Mouse (Mus musculus): ENCODE measurements around the gene Rbmy. TPM values are rescaled to one million over a fixed set of nuclear protein-coding genes. Genes with fewer than 3 reads are reported as not detected.
"Not testable (repeated sequence)": the region's sequence is repeated elsewhere in the genome, so short reads cannot be mapped to it uniquely, and the experiment has no call there.

Rbmy gene
- polyA plus RNA-seq (2016; fragmentation: Nextera tagmentation; extraction: Ambion mirVana), result not detected in 2 replicates

DNA sequence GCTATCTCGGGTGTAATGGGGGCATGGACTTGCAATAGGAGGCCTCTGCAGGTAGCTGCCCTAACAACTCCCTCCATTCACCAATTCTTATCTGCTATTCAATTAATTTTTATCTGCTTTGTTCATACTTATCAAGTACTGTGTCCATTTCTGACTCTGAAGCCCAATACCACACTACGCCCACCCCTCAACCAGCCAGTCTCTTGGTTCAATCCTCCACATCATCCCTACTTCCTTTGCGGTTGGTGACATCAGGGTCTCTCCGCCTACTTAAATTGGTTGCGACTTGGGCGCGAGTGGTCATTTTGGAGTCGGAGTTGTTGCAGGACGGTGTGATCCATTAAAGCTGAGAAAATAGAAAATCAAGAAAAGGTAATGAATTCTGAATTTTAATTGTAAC, at the start of gene Rbmy, which contains the start of gene Gm10256:
Rbmy (plus strand) TSS at position 301 of the 400 bp plus-strand sequence.
Gm10256 (plus strand) TSS at position 320 of the 400 bp plus-strand sequence.
- not testable (repeated sequence) for H3K4me1 ChIP-seq; H3K4me3 ChIP-seq; H3K9me3 ChIP-seq; H3K27me3 ChIP-seq (replicated peaks); H3K27ac ChIP-seq; H3K4me2 ChIP-seq (replicated peaks); H3K36me3 ChIP-seq; ATAC-seq (ENCODE audit: low FRiP score, low read depth); H3K9ac ChIP-seq
- WGBS, result no CpG with 5 or more reads among the region's 9 CpGs

DNA sequence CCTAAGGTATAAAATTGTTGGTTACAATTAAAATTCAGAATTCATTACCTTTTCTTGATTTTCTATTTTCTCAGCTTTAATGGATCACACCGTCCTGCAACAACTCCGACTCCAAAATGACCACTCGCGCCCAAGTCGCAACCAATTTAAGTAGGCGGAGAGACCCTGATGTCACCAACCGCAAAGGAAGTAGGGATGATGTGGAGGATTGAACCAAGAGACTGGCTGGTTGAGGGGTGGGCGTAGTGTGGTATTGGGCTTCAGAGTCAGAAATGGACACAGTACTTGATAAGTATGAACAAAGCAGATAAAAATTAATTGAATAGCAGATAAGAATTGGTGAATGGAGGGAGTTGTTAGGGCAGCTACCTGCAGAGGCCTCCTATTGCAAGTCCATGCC, 34.4 kb upstream of the Rbmy start, which contains the start of gene Gm4064:
Gm4064 (minus strand) TSS at position 101 of the 400 bp plus-strand sequence.
- H3K9ac ChIP-seq; H3K9me3 ChIP-seq; H3K4me1 ChIP-seq; H3K36me3 ChIP-seq; H3K27ac ChIP-seq; H3K4me3 ChIP-seq; ATAC-seq (ENCODE audit: low FRiP score, low read depth); H3K4me2 ChIP-seq (replicated peaks); H3K27me3 ChIP-seq (replicated peaks): not testable (repeated sequence)
- WGBS, result no CpG with 5 or more reads among the region's 8 CpGs

Other genes with a start within 250 kb of the Rbmy start
- not detected in 2 replicates for gene H2al2c, start 231.6 kb upstream of the Rbmy start, polyA plus RNA-seq (2016; fragmentation: Nextera tagmentation; extraction: Ambion mirVana)
- not detected in 2 replicates for gene Sry, start 167.0 kb upstream of the Rbmy start, polyA plus RNA-seq (2016; fragmentation: Nextera tagmentation; extraction: Ambion mirVana)
- gene H2al2b, start 110.0 kb upstream of the Rbmy start, polyA plus RNA-seq (2016; fragmentation: Nextera tagmentation; extraction: Ambion mirVana), result not detected in 2 replicates
- not detected in 2 replicates for gene Gm4064, start 34.5 kb upstream of the Rbmy start, polyA plus RNA-seq (2016; fragmentation: Nextera tagmentation; extraction: Ambion mirVana)
- not detected in 2 replicates for gene Gm10256, start within 50 bp of the Rbmy start, polyA plus RNA-seq (2016; fragmentation: Nextera tagmentation; extraction: Ambion mirVana)
- gene Gm10352, start 70.3 kb downstream of the Rbmy start, polyA plus RNA-seq (2016; fragmentation: Nextera tagmentation; extraction: Ambion mirVana), result 0.16 TPM in 1 of 2 replicates, not detected in the other
- gene Gm29289, start 101.9 kb downstream of the Rbmy start, polyA plus RNA-seq (2016; fragmentation: Nextera tagmentation; extraction: Ambion mirVana), result not detected in 2 replicates

Measured in neural tube, embryonic 12.5 days (tissue).